Mouse (Mus musculus): ENCODE data around the gene Tor2a.
A peak's percentile ranks its signal among the peaks of the same experiment; 100 is the strongest.

The Tor2a gene

DNA sequence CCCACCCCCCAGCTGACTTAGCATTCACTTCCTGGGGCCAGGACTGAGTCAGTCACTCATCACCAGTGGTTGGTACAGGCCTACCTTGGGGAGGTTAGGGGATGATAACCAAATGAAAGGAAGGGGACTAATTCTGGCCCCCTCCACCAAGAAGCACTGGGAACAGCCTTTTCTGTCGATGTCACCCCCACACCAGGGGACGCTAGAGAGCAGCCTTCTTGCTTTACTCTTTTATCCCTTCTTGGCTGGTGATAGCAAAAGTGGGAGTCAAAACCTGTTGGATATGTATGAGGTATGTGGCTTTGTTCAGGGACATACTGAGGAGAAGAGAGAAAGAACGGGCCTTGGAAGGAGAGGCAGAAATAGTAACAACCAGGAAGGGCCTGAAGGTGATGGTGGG is 6.3 kb downstream of the Tor2a start:
- no peak for DNase-seq (ENCODE audit: low spot score)

DNA sequence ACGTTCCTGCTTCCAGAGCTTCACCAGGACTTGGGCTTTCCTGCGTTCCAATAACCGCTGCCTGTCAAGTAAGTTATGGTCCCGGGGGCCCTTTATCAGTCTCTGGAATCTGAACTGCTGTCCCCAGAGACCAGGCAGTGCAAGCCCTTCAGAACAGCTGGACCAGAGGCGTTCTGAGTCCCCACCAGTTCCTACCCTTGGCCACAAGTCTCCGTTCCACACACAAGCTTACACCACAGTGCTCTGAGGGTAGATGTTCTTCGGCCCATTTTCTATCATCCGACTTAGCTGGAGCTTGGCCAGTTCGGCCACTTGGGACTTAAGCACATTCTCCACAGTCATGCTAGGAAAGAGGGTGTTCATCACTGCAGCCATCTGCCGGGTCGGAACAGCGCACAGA is 10.2 kb downstream of the Tor2a start:
- no peak for DNase-seq (ENCODE audit: low spot score)

DNA sequence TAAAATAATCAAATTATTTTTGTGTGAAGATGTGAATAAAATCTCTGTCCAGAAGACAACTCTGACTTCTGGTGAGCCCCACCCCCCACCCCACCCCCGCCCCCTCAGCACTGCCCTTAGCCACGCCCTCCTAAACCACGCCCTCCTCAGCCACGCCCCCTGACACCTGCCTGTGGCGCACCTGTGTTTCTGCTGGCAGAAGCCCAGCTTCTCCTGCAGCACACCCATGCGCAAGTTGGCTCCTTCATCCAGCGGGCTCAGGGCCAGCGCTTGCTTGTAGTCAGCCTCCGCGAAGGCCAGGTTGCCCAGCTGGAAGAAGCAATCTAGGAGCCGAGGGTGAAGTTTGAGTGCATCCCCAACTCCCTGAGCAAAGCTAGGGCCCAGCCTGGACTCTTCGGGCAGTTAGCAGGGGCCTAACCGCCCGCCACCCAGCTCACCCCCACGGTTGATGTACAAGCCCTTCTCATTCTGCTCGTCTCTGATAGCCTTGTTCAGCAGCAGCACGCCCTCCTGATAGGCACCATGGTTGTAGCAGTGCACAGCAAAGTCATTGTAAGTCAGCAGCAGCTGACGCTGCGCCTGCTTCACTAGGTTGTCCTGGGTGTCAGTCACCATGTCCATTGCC is 11.7 kb downstream of the Tor2a start:
- peak; percentile 52 for DNase-seq (ENCODE audit: low spot score)

DNA sequence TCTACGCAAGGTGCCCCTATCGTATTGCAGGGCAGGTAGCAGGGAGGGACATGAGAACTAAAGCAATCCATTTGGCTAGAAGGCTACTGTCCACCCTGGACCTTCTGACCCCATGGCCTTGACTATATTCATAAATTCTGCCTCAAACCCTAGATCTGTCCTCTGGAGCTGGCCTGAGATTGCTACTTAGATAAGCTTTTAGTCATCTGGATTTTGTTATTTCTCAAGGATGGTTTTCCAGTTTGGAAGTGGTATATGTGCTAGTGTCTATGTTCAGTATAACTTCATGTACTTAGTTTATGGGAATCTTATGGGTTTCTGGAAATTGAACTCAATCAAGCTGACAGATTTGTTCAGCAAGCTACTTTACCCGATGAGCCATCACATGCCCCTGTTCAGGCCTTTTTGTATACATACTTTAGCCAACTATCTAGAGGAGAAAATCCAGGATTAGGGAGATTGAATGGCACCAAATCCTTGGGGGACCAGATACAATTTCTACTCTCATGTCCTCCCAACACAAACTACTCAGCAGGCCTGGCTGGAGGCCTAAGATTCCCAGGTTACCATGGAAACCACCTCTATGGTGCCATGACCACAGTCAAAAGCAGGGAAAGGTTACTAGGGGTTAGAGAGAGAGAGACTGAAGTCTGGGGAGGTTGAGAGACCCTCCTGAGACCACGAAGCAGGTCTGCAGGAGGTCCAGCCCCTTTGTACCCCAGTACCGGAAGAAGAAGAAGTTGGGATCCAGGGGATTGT is 12.5 kb downstream of the Tor2a start:
- DNase-seq (ENCODE audit: low spot score): no peak

DNA sequence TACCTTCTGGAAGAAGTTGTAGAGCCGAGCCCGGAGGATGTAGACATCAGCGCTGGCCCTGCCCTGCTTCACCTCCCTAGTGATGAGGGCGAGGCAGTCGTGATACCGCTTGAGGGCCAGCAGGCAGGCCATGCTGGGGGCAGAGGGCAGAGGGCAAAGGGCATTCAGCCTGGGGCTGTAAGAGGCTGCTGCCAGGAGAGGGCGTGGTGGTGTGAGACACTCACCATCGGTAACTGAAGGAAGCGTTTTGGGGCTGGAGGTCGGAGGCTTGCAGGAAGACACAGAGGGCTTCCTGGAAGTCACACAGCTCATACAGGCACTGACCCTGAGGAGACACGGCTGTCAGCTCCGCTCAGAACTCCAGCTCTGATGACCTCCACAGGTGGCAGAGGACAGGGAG is 14.9 kb downstream of the Tor2a start:
- no peak for DNase-seq (ENCODE audit: low spot score)

DNA sequence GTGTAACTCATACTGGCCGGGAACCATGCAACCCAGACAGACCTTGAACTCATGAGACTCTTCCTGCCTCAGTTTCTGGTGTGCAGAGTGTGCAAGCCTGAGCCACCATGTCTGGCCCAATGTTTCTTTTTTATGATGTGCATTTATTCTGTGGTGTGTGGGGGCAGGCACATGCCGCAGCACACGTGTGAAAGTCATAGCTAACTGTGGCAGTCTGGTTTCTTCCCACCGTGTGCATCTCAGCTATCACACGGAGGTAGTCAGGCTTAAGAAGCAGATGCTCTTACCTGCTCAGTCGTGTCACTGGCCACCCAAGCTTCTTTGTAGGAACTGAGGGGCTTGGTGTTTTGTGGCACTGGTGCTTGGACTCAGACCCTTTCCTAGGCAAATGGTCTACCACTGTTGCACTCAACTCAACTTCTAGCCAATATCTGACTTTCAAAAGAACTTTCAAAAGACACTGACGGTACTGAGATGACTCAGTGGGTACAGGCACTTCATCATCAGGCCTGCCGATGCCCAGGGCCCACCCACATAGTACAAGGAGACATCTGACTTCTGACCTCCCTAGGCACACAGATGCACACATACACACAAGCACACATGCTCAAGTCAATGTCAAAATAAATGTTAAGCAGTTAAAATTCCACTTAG is 15.7 kb downstream of the Tor2a start:
- no peak for DNase-seq (ENCODE audit: low spot score)

DNA sequence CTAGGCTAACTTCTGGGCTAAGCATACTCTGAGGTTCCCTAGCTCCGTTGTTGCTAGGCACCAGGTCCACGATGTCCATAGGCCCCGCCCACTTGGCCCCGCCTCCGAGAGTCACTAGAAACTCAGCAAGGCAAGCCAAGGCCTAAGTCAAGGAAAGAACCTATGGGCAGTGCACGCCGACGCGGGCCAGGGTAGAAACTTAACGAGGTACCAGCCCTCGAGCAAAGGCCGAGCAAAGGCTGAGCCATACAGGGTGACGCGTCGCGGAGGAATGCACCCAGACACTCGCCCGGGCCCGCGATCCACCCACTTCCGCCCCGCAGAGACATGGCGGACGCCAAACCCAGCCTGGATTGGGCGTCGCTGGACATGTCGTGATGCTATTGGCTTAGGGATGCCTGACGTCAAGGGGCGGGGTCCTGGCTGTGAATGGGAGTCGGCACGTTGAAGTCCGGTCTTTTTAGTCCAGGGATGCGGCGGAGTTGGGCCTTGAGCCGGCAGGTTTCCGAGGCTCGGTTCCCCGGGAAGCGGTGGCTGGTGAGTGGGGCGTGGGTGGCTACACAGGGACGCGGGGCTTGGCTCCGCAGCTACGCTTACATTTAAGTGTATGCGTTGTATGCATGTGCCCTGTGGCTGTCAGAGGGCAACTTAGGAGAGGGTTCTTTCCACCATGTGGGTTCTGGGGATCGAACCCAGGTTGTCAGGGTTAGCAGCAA is 18.5 kb downstream of the Tor2a start, which contains the start of the genes Ttc16 and Ptrh1:
Ttc16 (minus strand) TSS at position 275 of the 716 bp plus-strand sequence.
Ptrh1 (plus strand) TSS at position 428 of the 716 bp plus-strand sequence.
- DNase-seq (ENCODE audit: low spot score): peak; percentile 96

DNA sequence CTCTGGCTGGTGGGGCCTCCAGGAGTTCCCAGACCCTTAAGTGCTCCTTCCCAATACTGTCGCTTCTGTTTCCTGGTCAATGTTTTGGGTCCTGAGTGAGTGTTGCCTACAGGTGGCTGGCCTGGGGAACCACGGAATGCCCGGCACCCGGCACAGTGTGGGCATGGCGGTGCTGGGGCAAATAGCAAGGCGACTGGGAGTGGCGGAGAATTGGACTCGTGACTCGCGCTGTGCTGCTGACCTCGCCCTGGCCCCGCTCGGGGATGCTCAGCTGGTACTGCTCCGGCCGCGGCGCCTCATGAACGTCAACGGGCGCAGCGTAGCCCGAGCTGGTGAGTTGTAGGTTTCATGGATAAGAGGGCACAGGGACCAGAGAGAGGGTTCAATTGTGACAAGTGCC is 19.2 kb downstream of the Tor2a start:
- peak; percentile 38 for DNase-seq (ENCODE audit: low spot score)

DNA sequence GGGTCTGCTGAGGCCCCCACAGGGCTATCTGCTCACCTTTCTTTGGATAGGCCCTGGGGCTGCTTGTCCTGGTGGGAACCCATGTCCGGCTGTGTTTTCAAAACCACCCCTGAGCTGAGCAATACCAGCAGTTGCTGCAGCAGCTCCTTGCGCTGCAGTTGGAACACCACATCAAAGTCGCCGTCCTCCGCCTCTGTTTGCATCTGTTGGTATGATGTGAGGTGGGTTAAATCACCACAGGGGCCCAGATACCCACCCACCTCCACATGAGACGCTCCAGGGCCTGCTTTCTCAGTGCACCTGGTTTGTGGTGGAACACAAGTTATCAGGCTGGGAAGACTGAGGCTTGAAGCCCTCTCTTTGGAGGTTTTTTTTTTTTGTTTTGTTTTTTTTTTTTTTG is 21.0 kb downstream of the Tor2a start:
- DNase-seq (ENCODE audit: low spot score): no peak

DNA sequence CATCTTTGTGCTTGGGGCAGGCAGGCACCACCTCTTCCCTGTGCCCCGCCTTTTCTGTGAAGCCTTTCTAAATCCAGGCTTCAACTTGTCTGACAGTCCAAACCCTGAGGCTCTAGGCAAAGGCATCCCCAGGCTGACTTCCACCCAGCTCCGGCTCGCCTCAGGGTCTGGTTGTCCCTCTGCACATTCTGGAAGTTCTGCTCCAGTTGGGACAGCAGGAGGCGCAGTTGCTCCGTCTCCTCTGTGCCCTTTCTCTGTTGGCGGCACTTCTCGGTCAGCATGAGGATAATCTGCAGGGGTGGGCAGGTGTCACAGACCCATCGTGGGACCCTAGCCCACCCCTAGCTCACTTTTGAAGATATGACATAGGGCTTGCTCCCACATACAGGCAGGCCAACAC is 22.1 kb downstream of the Tor2a start:
- DNase-seq (ENCODE audit: low spot score): peak; percentile 70

DNA sequence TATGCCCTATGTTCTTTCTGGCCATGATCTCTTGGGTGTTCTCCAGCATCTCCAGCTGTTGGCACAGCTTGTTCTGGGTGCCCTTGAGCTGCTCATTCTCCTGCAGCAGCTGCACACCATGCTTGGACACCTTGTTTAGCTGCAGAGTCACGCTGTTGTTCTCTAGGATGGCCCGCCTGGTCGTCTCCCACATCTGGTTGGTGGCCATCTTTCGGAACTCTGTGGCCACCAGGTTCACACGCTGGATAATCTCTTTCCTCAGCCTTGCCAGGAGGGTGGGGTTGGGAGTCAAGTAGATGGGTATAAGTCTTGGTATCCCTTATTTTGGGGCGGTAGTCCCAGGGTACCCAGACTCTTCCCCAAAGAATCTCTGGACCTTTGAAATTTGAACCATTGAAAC is 22.7 kb downstream of the Tor2a start:
- no peak for DNase-seq (ENCODE audit: low spot score)

DNA sequence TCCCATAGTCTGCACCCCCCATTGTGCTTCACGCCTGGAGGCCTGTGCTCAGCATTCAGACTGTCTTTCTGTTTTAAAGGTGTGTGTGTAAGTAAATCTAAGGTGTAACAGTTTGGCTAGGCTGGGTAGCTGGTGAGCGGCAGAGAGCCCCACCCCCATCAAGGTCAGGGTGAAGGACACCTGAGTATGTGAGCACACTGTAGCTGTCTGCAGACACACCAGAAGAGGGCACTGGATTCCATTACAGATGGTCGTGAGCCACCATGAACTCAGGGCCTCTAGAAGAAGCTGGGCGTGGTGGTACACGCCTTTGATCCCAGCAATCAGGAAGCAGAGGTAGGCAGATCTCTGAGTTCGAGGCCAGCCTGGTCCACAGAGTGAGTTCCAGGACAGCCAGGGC is 24.7 kb downstream of the Tor2a start:
- no peak for DNase-seq (ENCODE audit: low spot score)

DNA sequence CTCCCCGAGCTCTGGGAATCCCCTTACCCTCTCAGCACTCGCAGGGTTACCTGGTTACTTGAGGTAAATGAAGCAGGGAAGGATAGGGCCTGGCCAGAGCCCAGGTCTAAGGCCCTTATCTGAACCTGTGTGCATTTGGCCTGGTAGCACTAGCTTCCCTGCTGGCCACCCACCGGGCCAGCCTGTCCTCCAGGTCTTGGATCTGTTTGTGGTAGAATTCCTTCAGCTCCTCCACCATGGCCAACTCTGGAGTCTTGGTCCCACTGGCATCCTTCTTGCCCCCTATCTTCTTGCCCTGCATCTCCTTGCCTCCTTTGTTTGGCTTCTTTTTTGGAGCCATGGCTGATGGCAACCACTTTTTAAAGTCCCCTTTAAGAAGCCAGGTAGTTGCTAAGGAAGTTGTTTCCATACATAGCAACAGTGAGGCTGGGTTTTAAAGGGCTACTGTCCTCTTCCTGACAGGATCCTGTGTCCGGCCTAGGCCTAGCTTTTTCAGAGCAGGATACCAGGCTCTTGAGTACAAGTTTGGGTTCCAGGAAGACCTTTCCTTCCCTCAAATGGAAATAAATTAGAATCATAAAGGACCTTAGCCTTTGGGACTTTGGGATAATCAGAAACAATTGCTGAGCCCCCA is 27.1 kb downstream of the Tor2a start, which contains the start of gene Cfap157:
Cfap157 (minus strand) TSS at position 381 of the 634 bp plus-strand sequence.
- DNase-seq (ENCODE audit: low spot score): no peak

DNA sequence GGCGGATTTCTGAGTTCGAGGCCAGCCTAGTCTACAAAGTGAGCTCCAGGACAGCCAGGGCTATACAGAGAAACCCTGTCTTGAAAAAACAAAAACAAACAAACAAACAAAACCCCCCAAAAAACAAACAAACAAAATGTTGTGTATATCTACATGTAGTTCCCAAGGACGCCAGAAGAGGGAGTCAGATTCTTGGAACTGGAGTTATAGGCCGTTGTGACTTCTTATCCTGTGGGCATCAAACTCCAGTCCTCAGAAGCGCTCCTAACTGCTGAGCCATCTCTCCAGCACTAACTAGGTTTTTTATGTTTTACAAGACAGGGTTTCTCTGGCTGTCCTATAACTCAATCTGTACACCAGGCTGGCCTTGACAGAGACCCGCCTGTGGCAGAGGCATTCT is 30.1 kb downstream of the Tor2a start:
- no peak for DNase-seq (ENCODE audit: low spot score)

DNA sequence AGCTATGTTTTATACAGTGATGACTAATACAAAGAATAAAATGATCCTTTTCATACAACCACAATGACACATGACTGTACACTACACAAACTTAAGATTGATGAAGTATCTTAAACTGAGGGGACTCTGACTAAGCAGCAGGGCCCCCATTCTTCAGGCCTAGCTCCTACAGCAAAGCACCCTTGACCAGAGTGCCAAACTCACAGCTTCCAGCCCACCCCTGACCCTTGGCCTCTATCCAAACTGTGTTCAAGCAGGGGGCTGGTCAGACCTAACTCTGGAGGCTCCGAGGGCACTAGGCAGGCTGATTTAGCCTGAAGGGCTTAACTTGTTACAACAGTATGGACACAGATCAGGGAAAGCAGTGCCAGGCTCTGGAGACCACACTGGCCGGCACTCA is 31.5 kb downstream of the Tor2a start:
- no peak for DNase-seq (ENCODE audit: low spot score)

DNA sequence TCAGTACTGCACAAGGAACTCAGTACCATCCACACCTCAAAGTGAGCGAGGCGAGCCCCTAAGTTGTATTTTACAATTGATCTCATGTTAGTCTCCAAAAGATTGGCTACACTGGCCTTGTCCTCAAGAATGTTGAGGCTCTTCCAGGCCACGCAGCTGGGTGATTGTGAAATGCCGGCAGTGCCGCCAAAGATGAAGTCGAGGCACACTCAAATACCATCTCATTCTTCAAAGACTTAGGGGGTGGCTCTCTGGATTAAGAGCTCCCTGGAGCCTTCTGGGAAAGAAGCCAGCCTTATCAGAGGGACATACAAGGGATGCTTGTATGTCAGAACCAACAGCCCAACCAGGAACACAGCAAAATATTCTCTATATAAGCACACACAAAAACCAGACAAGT is 34.3 kb downstream of the Tor2a start:
- DNase-seq (ENCODE audit: low spot score): peak; percentile 29

DNA sequence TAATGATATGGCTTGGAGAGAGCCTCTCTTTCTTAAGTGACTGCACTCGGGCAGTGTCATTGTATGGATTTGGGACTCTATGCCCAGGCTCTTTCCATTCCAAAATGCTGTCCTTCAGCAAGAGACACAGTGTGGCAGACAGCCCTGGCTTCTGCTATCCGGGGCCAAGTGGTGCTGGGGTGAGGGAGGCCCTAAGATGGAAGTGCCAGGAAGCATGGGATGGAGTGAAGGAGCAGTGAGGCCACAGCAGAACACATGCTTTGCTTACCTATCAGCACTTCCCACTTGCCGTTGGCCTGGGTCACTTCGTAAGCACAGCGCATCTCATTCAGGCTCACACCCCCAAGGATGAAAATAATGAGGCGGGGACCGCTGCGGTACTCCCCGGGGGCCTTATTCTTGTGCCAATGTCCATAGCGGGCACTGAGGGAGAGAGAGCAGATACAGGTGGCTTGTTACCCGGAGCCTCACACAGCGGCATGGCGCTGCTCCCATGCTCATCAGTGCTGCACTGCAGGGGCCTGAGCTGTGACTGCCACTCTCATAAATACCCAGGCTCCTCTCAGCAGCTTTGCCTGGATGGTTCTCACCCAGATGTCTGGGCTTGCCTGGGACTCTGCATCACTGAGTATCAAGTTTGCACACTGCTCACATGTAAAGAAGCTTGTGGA is 38.8 kb downstream of the Tor2a start:
- no peak for DNase-seq (ENCODE audit: low spot score)

DNA sequence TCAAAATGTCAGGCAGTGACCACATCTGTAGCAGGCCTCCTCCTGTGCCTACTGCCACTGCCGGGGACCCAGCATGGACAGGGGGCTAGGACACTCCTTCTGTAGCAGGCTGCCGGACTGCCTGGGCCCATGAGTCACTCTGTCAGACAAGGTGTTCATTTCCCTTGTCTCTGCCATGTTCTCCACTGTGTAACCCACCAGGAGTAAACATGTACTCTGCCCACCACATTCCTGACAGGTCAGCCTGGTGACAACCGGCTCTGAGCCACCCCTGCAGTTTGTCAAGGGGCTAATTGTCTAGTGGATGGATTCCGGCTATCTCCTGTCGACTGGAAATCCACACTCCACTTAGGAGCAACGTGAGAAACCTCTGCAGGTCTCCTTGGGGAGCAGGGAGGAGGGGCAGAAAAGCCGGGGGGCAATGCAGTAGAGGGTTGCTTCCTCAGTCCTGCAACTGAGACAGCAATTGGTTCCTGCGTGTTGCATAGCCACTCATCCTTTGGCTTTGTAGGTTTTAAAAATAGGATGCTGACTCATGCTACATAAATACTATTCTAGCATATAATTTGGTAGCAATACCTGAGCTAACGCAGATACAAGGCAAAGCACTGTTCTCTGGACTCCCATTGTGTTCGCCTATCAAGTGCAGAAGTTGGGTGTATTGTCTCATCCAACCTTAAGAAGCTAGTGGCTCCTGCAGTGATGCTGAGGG is 41.4 kb downstream of the Tor2a start:
- no peak for DNase-seq (ENCODE audit: low spot score)

DNA sequence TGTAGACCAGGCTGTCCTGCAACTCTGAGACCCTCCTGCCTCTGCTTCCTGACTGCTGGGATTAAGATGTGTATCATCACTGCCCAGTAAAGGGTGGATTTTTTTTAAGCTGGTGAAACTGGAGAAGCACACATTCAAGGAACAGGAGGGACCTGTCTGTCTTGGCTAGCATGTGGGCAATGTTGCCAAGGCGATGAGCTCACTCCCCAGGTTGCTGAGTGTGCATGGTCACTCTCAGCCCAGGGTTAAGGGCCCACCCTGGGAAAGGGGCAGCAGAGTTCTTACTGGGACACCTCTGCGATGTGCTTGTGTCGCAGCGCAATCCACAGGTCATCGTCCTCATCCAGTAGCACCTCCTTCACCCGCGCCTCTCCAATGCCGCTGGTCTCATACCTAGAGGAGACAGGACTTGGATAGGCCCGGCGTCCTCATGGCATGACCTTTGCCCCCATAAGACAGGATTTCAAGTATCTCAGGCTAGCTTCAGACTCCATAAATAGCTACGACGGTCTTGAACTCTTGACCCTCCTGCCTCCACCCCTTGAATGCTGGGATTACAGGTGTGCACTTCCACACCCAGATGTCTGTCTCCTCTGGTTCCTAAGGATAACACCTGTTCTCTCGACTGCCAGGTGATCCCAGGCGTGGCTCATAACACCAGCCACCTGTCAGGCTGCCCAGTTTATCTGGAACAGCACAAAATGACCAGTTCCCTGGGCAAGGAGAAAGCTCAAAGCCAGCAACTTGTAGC is 52.0 kb downstream of the Tor2a start:
- DNase-seq (ENCODE audit: low spot score): no peak
